Mouse (Mus musculus) brain, embryonic 14.5 days (tissue): ENCODE data around the gene Rgl3.

ENCODE experiments used
- CTCF ChIP-seq: fragments of 200-500 bp; IDR thresholded peaks from 2 replicates; pipeline ENCODE4 v1.5.1; 2012; ENCODE audit warnings: inconsistent platforms, mild to moderate bottlenecking, moderate library complexity, borderline replicate concordance; ENCODE audit not compliant: insufficient read depth, insufficient read length; ENCODE audit errors: extremely low read depth
- POLR2A ChIP-seq: fragments of 200-500 bp; IDR thresholded peaks from 2 replicates; pipeline ENCODE4 v1.6.1; 2012; ENCODE audit warnings: mild to moderate bottlenecking, inconsistent platforms, borderline replicate concordance; ENCODE audit not compliant: poor library complexity, insufficient read depth, insufficient read length, severe bottlenecking; ENCODE audit errors: extremely low read depth

- TF ChIP-seq POLR2A (no peak; the same call in 1 of the 2 replicates), CTCF (no peak)
These were observed 52.3 kb downstream of the Rgl3 start, which contains the start of gene Plppr2 for GRCm38 (mm10) chr9:21936692-21937570.
